Mouse (Mus musculus): ENCODE measurements around the gene Trpv5. TPM values are rescaled to one million over a fixed set of nuclear protein-coding genes. Genes with fewer than 3 reads are reported as not detected.

Gene Trpv5
- total RNA-seq (2021): not detected
- long read RNA-seq, experiment 1: 0 reads
- long read RNA-seq, experiment 2: 0 reads

- DNase-seq: no peak
These were observed at the start of gene Trpv5 for GRCm38 (mm10) chr6:41680669-41681068. TSS of gene Trpv5 (minus strand) at chr6:41680769.

GRCm38 (mm10) chr6:41727989-41728609 lies 47.5 kb upstream of the Trpv5 start:
- no peak for DNase-seq

GRCm38 (mm10) chr6:41721430-41721829 lies 40.9 kb upstream of the Trpv5 start:
- DNase-seq: no peak

- no peak for DNase-seq
These were observed 29.7 kb upstream of the Trpv5 start for GRCm38 (mm10) chr6:41710281-41710680.

- DNase-seq: no peak
These were observed 25.7 kb upstream of the Trpv5 start for GRCm38 (mm10) chr6:41706275-41706674.

GRCm38 (mm10) chr6:41704123-41704522 lies 23.6 kb upstream of the Trpv5 start, which contains the start of gene Kel:
TSS of gene Kel (minus strand) at chr6:41704339.
- DNase-seq: no peak

GRCm38 (mm10) chr6:41702928-41703327 lies 22.4 kb upstream of the Trpv5 start:
- DNase-seq: no peak

- DNase-seq: no peak
These were observed 20.7 kb upstream of the Trpv5 start for GRCm38 (mm10) chr6:41701245-41701644.

GRCm38 (mm10) chr6:41694407-41694806 lies 13.8 kb upstream of the Trpv5 start:
- no peak for DNase-seq

GRCm38 (mm10) chr6:41692200-41692599 lies 11.6 kb upstream of the Trpv5 start:
- no peak for DNase-seq

- no peak for DNase-seq
These were observed 5.0 kb upstream of the Trpv5 start for GRCm38 (mm10) chr6:41685596-41685995.

GRCm38 (mm10) chr6:41684911-41685310 lies 4.3 kb upstream of the Trpv5 start:
- DNase-seq: no peak

GRCm38 (mm10) chr6:41684131-41684530 lies 3.6 kb upstream of the Trpv5 start, which contains the start of gene Llcfc1:
TSS of gene Llcfc1 (plus strand) at chr6:41684431.
- no peak for DNase-seq

- DNase-seq: no peak
These were observed 1.1 kb upstream of the Trpv5 start for GRCm38 (mm10) chr6:41681656-41682055.

GRCm38 (mm10) chr6:41676530-41676929 lies 4.0 kb downstream of the Trpv5 start:
- DNase-seq: no peak

- DNase-seq: no peak
These were observed 18.2 kb downstream of the Trpv5 start for GRCm38 (mm10) chr6:41662320-41662719.

- DNase-seq: no peak
These were observed 22.1 kb downstream of the Trpv5 start for GRCm38 (mm10) chr6:41658487-41658886.

- DNase-seq: no peak
These were observed 25.9 kb downstream of the Trpv5 start for GRCm38 (mm10) chr6:41654648-41655047.

- DNase-seq: no peak
These were observed 27.4 kb downstream of the Trpv5 start for GRCm38 (mm10) chr6:41653173-41653572.

GRCm38 (mm10) chr6:41646672-41647071 lies 33.9 kb downstream of the Trpv5 start:
- DNase-seq: no peak

- DNase-seq: no peak
These were observed 34.3 kb downstream of the Trpv5 start for GRCm38 (mm10) chr6:41646220-41646619.

- no peak for DNase-seq
These were observed 37.3 kb downstream of the Trpv5 start for GRCm38 (mm10) chr6:41643227-41643626.

- no peak for DNase-seq
These were observed 37.8 kb downstream of the Trpv5 start for GRCm38 (mm10) chr6:41642765-41643164.

- no peak for DNase-seq
These were observed 39.2 kb downstream of the Trpv5 start for GRCm38 (mm10) chr6:41641173-41641866.
